Comparison of ENCODE assay signal across 9 mouse cellular contexts in the genomic region with DNA sequence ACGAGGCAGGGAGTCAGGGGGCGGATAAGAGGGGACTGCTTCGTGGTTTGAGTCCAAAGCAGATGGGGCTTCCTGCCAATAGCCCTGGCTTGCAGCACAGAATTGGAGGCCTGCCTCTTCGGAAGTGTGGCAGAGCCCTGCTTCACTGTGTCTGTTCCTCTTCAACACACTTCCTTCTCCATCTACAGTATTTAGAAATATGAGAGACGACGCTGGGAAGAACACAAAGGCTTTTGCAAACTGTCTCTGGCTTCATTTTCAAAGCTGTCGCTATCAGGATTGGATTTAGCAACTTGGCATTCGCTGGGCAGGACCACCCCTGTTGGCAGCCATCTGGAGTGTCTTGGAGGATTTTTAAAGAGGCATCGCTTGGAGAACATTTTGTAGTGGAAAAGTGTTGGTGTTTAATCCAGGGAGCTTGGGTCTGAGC.
A peak's percentile ranks its signal among the peaks of the same experiment; 100 is the strongest.
DNase-seq lines count a peak whose midpoint lies in the region; ATAC-seq lines count a peak whose summit lies in the region.
"Had no signal": no experiment of that assay in that cellular context is flagged by ENCODE, and none has a peak within 500 bp of the region (broad histone marks: within the 10 kb centered on the region; RNA-seq: fewer than 3 reads in every experiment).

No protein-coding gene starts in this region.

- peak; percentile 24 for DNase-seq in kidney, postnatal 14 days
- peak; percentile 65 for DNase-seq in cerebellum, adult 9-11 months
- DNase-seq in heart, postnatal 4 days, result peak; percentile 64
- no peak for DNase-seq in thymus, postnatal 25 days
- DNase-seq in adrenal gland, postnatal 25 days, result no peak

- H3K9me3 ChIP-seq in kidney, embryonic 15.5 days (replicated peaks), result no peaks in the 10 kb centered on the region
- no peaks in the 10 kb centered on the region for H3K9me3 ChIP-seq in lung, embryonic 16.5 days (ENCODE audit: control insufficient read depth, low read length)

- 67% methylated on average over 9 of the region's 9 CpGs for WGBS in kidney, embryonic 15.5 days
- WGBS in lung, embryonic 16.5 days, result 27% methylated on average over 9 of the region's 9 CpGs

- no peaks in the 10 kb centered on the region for H3K27me3 ChIP-seq in kidney, embryonic 15.5 days
- no peaks in the 10 kb centered on the region for H3K27me3 ChIP-seq in lung, embryonic 16.5 days (ENCODE audit: control insufficient read depth, insufficient read depth, low read depth, low read length)

- no peaks in the 10 kb centered on the region for H3K4me1 ChIP-seq in kidney, embryonic 15.5 days
- H3K4me1 ChIP-seq in lung, embryonic 16.5 days (replicated peaks; ENCODE audit: control insufficient read depth, insufficient read depth, low read length), result peaks cover 8% of the 10 kb centered on the region; the same call in 1 of the 2 replicates

- no peaks in the 10 kb centered on the region for H3K36me3 ChIP-seq in kidney, embryonic 15.5 days
- H3K36me3 ChIP-seq in lung, embryonic 16.5 days (ENCODE audit: control insufficient read depth, insufficient read depth, low read length), result no peaks in the 10 kb centered on the region

- H3K9ac ChIP-seq in kidney, embryonic 15.5 days, result no peak overlapping the region
- H3K9ac ChIP-seq in lung, embryonic 16.5 days (ENCODE audit: low read length), result no peak overlapping the region

- H3K4me2 ChIP-seq in kidney, embryonic 15.5 days, result no peak overlapping the region
- H3K4me2 ChIP-seq in lung, embryonic 16.5 days (ENCODE audit: low read depth, low read length), result no peak overlapping the region

- ATAC-seq in kidney, embryonic 15.5 days (replicated peaks; ENCODE audit: low FRiP score), result no peak
- peak; percentile 96 for ATAC-seq in lung, embryonic 16.5 days (ENCODE audit: low read depth)
- ATAC-seq in erythroblast, adult 5-6 weeks (replicated peaks; ENCODE audit: low FRiP score, poor library complexity, severe bottlenecking), result no peak

- no peak overlapping the region for H3K4me3 ChIP-seq in kidney, embryonic 15.5 days (replicated peaks)
- no peak overlapping the region for H3K4me3 ChIP-seq in lung, embryonic 16.5 days (ENCODE audit: low read length)
- H3K4me3 ChIP-seq: myocyte had no signal

- no peak overlapping the region for H3K27ac ChIP-seq in kidney, embryonic 15.5 days
- peak overlapping the region; percentile 24 for H3K27ac ChIP-seq in lung, embryonic 16.5 days (ENCODE audit: low read length)

Comparison
In these comparisons a context has a peak if more than half of its experiments do, and no peak if none do; other contexts are left out.
1. DNase-seq: peak in kidney, postnatal 14 days (single experiment), cerebellum, adult 9-11 months (single experiment) and heart, postnatal 4 days (single experiment); none in thymus, postnatal 25 days (single experiment) and adrenal gland, postnatal 25 days (single experiment).